ENCODE assay signal across 8 mouse cellular contexts in genomic region chr14:21252326-21252886, GRCm38 (mm10).
DNase-seq lines count a peak whose midpoint lies in the region; ATAC-seq and TF ChIP-seq lines count a peak whose summit lies in the region.

No protein-coding gene starts in this region.

- no peak overlapping the region for H3K9ac ChIP-seq in forebrain, postnatal 0 days
- H3K9ac ChIP-seq in limb, embryonic 12.5 days (replicated peaks): no peak overlapping the region

- 5% methylated on average over 7 of the region's 7 CpGs for WGBS in forebrain, postnatal 0 days
- WGBS in limb, embryonic 12.5 days: 8% methylated on average over 7 of the region's 7 CpGs

- no peak for TF ChIP-seq CTCF in forebrain, postnatal 0 days (IDR thresholded peaks at IDR 0.05; ENCODE audit: low read depth)

- H3K9me3 ChIP-seq in forebrain, postnatal 0 days (ENCODE audit: low read length): no peaks in the 10 kb centered on the region
- no peaks in the 10 kb centered on the region for H3K9me3 ChIP-seq in limb, embryonic 12.5 days

- H3K27me3 ChIP-seq in forebrain, postnatal 0 days (ENCODE audit: insufficient read depth, low read length): no peaks in the 10 kb centered on the region
- H3K27me3 ChIP-seq in limb, embryonic 12.5 days: no peaks in the 10 kb centered on the region

- peaks cover 10% of the 10 kb centered on the region for H3K4me1 ChIP-seq in forebrain, postnatal 0 days (ENCODE audit: insufficient read depth)
- H3K4me1 ChIP-seq in limb, embryonic 12.5 days (replicated peaks): peaks cover 29% of the 10 kb centered on the region

- H3K4me3 ChIP-seq in forebrain, postnatal 0 days (ENCODE audit: low read depth, low read length): no peak overlapping the region
- no peak overlapping the region for H3K4me3 ChIP-seq in limb, embryonic 12.5 days (replicated peaks)

- peak overlapping the region; percentile 82 for H3K27ac ChIP-seq in forebrain, postnatal 0 days (ENCODE audit: low read depth, low read length)
- peak overlapping the region; percentile 75 for H3K27ac ChIP-seq in limb, embryonic 12.5 days

- ATAC-seq in forebrain, postnatal 0 days: peak; percentile 89
- ATAC-seq in limb, embryonic 12.5 days (ENCODE audit: insufficient number of reproducible peaks, insufficient read depth, low FRiP score, low TSS enrichment, low read depth): peak; percentile 95
- no peak for ATAC-seq in inflammation-experienced regulatory T-cells, adult 6 months

- peak; percentile 51 to 82 for DNase-seq in adrenal gland, adult (ENCODE audit: inconsistent age in 2 of 2, low spot score in 1 of 2)
- peak; percentile 43 to 60 for DNase-seq in cerebellum, adult 18-20 months
- DNase-seq in forebrain, postnatal 0 days: peak; percentile 91
- DNase-seq in kidney, adult 9 months: peak; percentile 69
- peak; percentile 52 for DNase-seq in right cerebral cortex, adult 18-20 months
- no peak for DNase-seq in thymus, postnatal 4 days

- peak overlapping the region; percentile 22 for H3K4me2 ChIP-seq in forebrain, postnatal 0 days (ENCODE audit: low read depth)
- H3K4me2 ChIP-seq in limb, embryonic 12.5 days: peak overlapping the region; percentile 29; the same call in 1 of the 2 replicates

- no peaks in the 10 kb centered on the region for H3K36me3 ChIP-seq in forebrain, postnatal 0 days (ENCODE audit: insufficient read depth)
- no peaks in the 10 kb centered on the region for H3K36me3 ChIP-seq in limb, embryonic 12.5 days
